ENCODE assay signal across 8 mouse cellular contexts in genomic region chr4:108834971-108835311, GRCm38 (mm10). TPM values are rescaled to one million over a fixed set of nuclear protein-coding genes. Genes with fewer than 3 reads are reported as not detected.
DNase-seq lines count a peak whose midpoint lies in the region; ATAC-seq and TF ChIP-seq lines count a peak whose summit lies in the region.

No protein-coding gene starts in this region.

- DNase-seq in right cerebral cortex, postnatal 10 days (ENCODE audit: low spot score in 2 of 2), result peak; percentile 29 to 45
- no peak for DNase-seq in right cerebral cortex, postnatal 14 days
- peak; percentile 62 for DNase-seq in cerebellum, adult 9-11 months
- DNase-seq in heart, postnatal 14 days, result peak; percentile 12 to 17
- no peak for DNase-seq in liver, embryonic 14.5 days (ENCODE audit: low read depth in 3 of 3, low spot score in 3 of 3)
- peak; percentile 39 for DNase-seq in retina, embryonic 14.5 days (ENCODE audit: low spot score)
- DNase-seq in testis, postnatal 14 days (ENCODE audit: low spot score), result no peak
- no peak for DNase-seq in spleen, postnatal 4 days (ENCODE audit: low spot score in 2 of 2)

- intact Hi-C loops in heart, postnatal 14 days (cut with DNase I), result loop anchor here (1.0 to 5.0 kb wide), 2 partner anchors 12 to 53 kb away; partner anchors contain the start of genes Kti12 and Zfyve9

- peaks cover 7 to 15% of the 10 kb centered on the region in 2 experiments for H3K4me1 ChIP-seq in liver, embryonic 14.5 days (replicated peaks; ENCODE audit: control insufficient read depth in 2 of 2, insufficient read depth in 2 of 2, low read length in 1 of 2)

- no peaks in the 10 kb centered on the region for H3K27me3 ChIP-seq in liver, embryonic 14.5 days (ENCODE audit: control insufficient read depth, insufficient read depth, low read length)

- peaks cover 3% of the 10 kb centered on the region; the same call in 1 of the 2 replicates for H3K36me3 ChIP-seq in liver, embryonic 14.5 days (replicated peaks; ENCODE audit: control insufficient read depth, insufficient read depth, low read depth)

- TF ChIP-seq CTCF in liver, embryonic 14.5 days (IDR thresholded peaks at IDR 0.05; ENCODE audit: low read depth), result no peak

- 2% methylated on average over 15 of the region's 15 CpGs for WGBS in liver, embryonic 14.5 days (ENCODE audit: insufficient replicate concordance)

- H3K9ac ChIP-seq in liver, embryonic 14.5 days (replicated peaks), result peak overlapping the region; percentile 79

- H3K27ac ChIP-seq in liver, embryonic 14.5 days, result no peak overlapping the region; the same call in none of the 2 replicates

- H3K4me3 ChIP-seq in liver, embryonic 14.5 days (ENCODE audit: insufficient read depth in 1 of 2, low read depth in 2 of 2, low read length in 2 of 2), result peak overlapping the region; percentile 85 to 98

- TF ChIP-seq EP300 in liver, embryonic 14.5 days (IDR thresholded peaks at IDR 0.05; ENCODE audit: low read depth), result no peak

- H3K9me3 ChIP-seq in liver, embryonic 14.5 days (ENCODE audit: control insufficient read depth, low read length), result no peaks in the 10 kb centered on the region

- ATAC-seq in liver, embryonic 14.5 days (ENCODE audit: insufficient read depth), result no peak

- H3K4me2 ChIP-seq in liver, embryonic 14.5 days (ENCODE audit: low read depth), result peak overlapping the region; percentile 94

RNA-seq across cellular contexts. Expression of gene Txndc12, which starts 0.5 kb away (rescaled TPM):
- 10 to 100 TPM; 30.4 to 38.0 TPM for total RNA-seq in heart, postnatal 14 days (2021)
- polyA plus RNA-seq in liver, embryonic 14.5 days (2012; rRNA removed), result 7.8 and 12.4 TPM in 2 replicates
- polyA plus RNA-seq in liver, embryonic 14.5 days (2014; fragmentation: Nextera tagmentation; extraction: Ambion mirVana), result 25.1 and 26.3 TPM in 2 replicates

RNA-seq across cellular contexts. Expression of gene Btf3l4, which starts 1.5 kb away (rescaled TPM):
- 10 to 100 TPM; 75.5 to 84.6 TPM for total RNA-seq in heart, postnatal 14 days (2021)
- polyA plus RNA-seq in liver, embryonic 14.5 days (2012; rRNA removed), result 11.1 and 22.1 TPM in 2 replicates
- polyA plus RNA-seq in liver, embryonic 14.5 days (2014; fragmentation: Nextera tagmentation; extraction: Ambion mirVana), result 47.6 and 49.4 TPM in 2 replicates

RNA-seq across cellular contexts. Expression of gene Kti12, which starts 12.6 kb away (rescaled TPM):
- total RNA-seq in heart, postnatal 14 days (2021), result 10 to 100 TPM; 17.7 to 20.0 TPM
- 25.4 and 29.9 TPM in 2 replicates for polyA plus RNA-seq in liver, embryonic 14.5 days (2012; rRNA removed)
- 38.0 and 41.0 TPM in 2 replicates for polyA plus RNA-seq in liver, embryonic 14.5 days (2014; fragmentation: Nextera tagmentation; extraction: Ambion mirVana)

RNA-seq across cellular contexts. Expression of gene A730015C16Rik, which starts 13.5 kb away (rescaled TPM):
- total RNA-seq in heart, postnatal 14 days (2021), result not detected
- polyA plus RNA-seq in liver, embryonic 14.5 days (2012; rRNA removed), result 0.10 TPM in 1 of 2 replicates, not detected in the other
- polyA plus RNA-seq in liver, embryonic 14.5 days (2014; fragmentation: Nextera tagmentation; extraction: Ambion mirVana), result 0.23 TPM in 1 of 2 replicates, not detected in the other

RNA-seq across cellular contexts. Expression of gene Rab3b, which starts 43.9 kb away (rescaled TPM):
- total RNA-seq in heart, postnatal 14 days (2021), result under 1 TPM; 0.22 to 0.36 TPM
- 0.98 and 1.3 TPM in 2 replicates for polyA plus RNA-seq in liver, embryonic 14.5 days (2012; rRNA removed)
- polyA plus RNA-seq in liver, embryonic 14.5 days (2014; fragmentation: Nextera tagmentation; extraction: Ambion mirVana), result 1.2 and 2.2 TPM in 2 replicates

Comparison
In these comparisons a context has a peak if more than half of its experiments do, and no peak if none do; other contexts are left out.
1. DNase-seq: peak in right cerebral cortex, postnatal 10 days (2 of 2), cerebellum, adult 9-11 months (single experiment), heart, postnatal 14 days (2 of 2) and retina, embryonic 14.5 days (single experiment); none in right cerebral cortex, postnatal 14 days (single experiment), liver, embryonic 14.5 days (0 of 3), testis, postnatal 14 days (single experiment) and spleen, postnatal 4 days (0 of 2).